Mouse (Mus musculus): Measurements from ENCODE around the gene Rcl1.

DNA sequence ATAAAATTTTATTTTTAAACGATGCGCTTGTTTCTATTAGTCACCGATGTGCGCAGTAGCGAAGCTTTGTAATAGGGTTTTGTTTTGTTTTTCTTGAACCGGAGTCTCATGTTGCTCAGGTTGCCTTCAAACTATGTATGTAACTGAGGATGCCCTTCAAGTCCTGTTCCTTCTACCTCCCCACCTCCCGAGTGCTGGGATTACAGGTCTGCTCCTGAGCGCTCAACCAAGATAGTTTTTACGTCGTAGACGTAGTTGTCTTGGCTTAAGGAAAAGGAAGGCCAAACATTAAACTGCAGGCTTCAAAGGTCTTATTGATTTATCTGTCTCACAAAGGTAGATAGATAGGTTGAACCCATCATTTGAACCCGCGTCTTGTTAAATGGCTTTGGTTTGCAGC is 923 bp downstream of the Rcl1 start:
- TF ChIP-seq POLR2A (IDR thresholded peaks at IDR 0.05; ENCODE audit: borderline replicate concordance, extremely low read depth, low read depth, low read length) = no peak
- no peak for TF ChIP-seq CTCF (IDR thresholded peaks at IDR 0.05; ENCODE audit: insufficient read depth, low read length)
